In the genomic region with DNA sequence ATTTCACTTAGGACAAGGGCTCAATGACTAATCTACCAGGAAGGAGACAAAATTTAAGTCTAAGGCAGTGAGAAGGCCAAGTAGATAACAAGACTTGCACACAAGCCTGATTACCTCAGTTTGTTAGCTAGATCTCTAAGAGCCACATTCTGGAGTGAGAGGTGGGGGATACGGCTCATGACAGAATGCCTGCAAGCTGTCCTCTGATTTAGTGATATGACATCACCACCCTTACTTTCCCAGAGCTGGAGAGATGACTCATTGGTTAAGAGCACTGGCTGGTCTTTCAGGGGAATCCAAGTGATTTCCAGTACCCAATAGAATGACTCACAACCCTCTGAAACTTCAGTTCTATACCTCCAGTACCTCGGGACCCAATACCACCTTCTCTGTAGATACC, we compare ENCODE assay signal across 27 mouse cellular contexts.
DNase-seq lines count a peak whose midpoint lies in the region; ATAC-seq and TF ChIP-seq lines count a peak whose summit lies in the region.
"Had no signal": no experiment of that assay in that cellular context is flagged by ENCODE, and none has a peak within 500 bp of the region (broad histone marks: within the 10 kb centered on the region; RNA-seq: fewer than 3 reads in every experiment).

No protein-coding gene starts in this region.

- 0 out of 2 replicates have a peak overlapping the region, but pooled peaks have one; percentile 6 for H3K27ac ChIP-seq in heart, embryonic 12.5 days (ENCODE audit: poor library complexity, severe bottlenecking)
- no peak overlapping the region for H3K27ac ChIP-seq in midbrain, postnatal 0 days (ENCODE audit: low read depth, low read length)
- no peak overlapping the region for H3K27ac ChIP-seq in forebrain, embryonic 14.5 days (ENCODE audit: low read depth, low read length)
- H3K27ac ChIP-seq: embryonic facial prominence, embryonic 10.5 days; embryonic facial prominence, embryonic 15.5 days; forebrain, embryonic 13.5 days; hindbrain, embryonic 15.5 days; limb, embryonic 13.5 days; lung, embryonic 15.5 days; midbrain, embryonic 12.5 days had no signal

- no peaks in the 10 kb centered on the region for H3K36me3 ChIP-seq in heart, embryonic 12.5 days
- H3K36me3 ChIP-seq in midbrain, postnatal 0 days (ENCODE audit: insufficient read depth, low read length) = no peaks in the 10 kb centered on the region
- H3K36me3 ChIP-seq in forebrain, embryonic 14.5 days (ENCODE audit: control insufficient read depth, insufficient read depth, low read length) = no peaks in the 10 kb centered on the region
- H3K36me3 ChIP-seq: embryonic facial prominence, embryonic 10.5 days; embryonic facial prominence, embryonic 15.5 days; hindbrain, embryonic 15.5 days; limb, embryonic 13.5 days; lung, embryonic 15.5 days; midbrain, embryonic 12.5 days had no signal

- H3K9ac ChIP-seq in heart, embryonic 12.5 days = no peak overlapping the region
- no peak overlapping the region for H3K9ac ChIP-seq in midbrain, postnatal 0 days (replicated peaks; ENCODE audit: low read length, poor library complexity, severe bottlenecking)
- no peak overlapping the region for H3K9ac ChIP-seq in forebrain, embryonic 14.5 days (ENCODE audit: low read length)
- H3K9ac ChIP-seq: embryonic facial prominence, embryonic 15.5 days; forebrain, embryonic 13.5 days; hindbrain, embryonic 15.5 days; limb, embryonic 13.5 days; lung, embryonic 15.5 days; midbrain, embryonic 12.5 days had no signal

- no peak overlapping the region for H3K4me3 ChIP-seq in heart, embryonic 12.5 days
- no peak overlapping the region for H3K4me3 ChIP-seq in midbrain, postnatal 0 days (ENCODE audit: low read depth, low read length)
- H3K4me3 ChIP-seq in forebrain, embryonic 14.5 days (ENCODE audit: low read depth, low read length) = no peak overlapping the region
- H3K4me3 ChIP-seq: embryonic facial prominence, embryonic 10.5 days; embryonic facial prominence, embryonic 15.5 days; forebrain, embryonic 13.5 days; hindbrain, embryonic 15.5 days; limb, embryonic 13.5 days; lung, embryonic 15.5 days; megakaryocyte, embryonic 14.5 days; midbrain, embryonic 12.5 days had no signal

- DNase-seq in heart, adult 9 months (ENCODE audit: low spot score in 2 of 2) = no peak
- peak; percentile 54 for DNase-seq in layer of hippocampus, adult 9-11 months
- no peak for DNase-seq in layer of hippocampus, adult 9-10 months (ENCODE audit: low spot score)
- peak; percentile 63 for DNase-seq in Muller cell, postnatal 12 days (ENCODE audit: inconsistent ontology term)
- peak; percentile 51 for DNase-seq in fibroblast of lung, adult 2 months (ENCODE audit: low read depth)
- DNase-seq in midbrain, postnatal 0 days (ENCODE audit: low spot score) = no peak
- no peak for DNase-seq in forebrain, embryonic 14.5 days (ENCODE audit: low spot score)
- DNase-seq: cerebellum, adult 2 months; cerebellum, postnatal 25 days; gastrocnemius, postnatal 25 days; heart, adult 18-20 months; lung, postnatal 4 days; retina, postnatal 1 day; right cerebral cortex, postnatal 25 days; spleen, adult 18-20 months; thymus, postnatal 14 days had no signal

- 23% methylated on average over 2 of the region's 2 CpGs for WGBS in heart, embryonic 12.5 days
- 80% methylated on average over 2 of the region's 2 CpGs for WGBS in midbrain, postnatal 0 days
- 82% methylated on average over 2 of the region's 2 CpGs for WGBS in forebrain, embryonic 14.5 days

- no peaks in the 10 kb centered on the region for H3K9me3 ChIP-seq in heart, embryonic 12.5 days (replicated peaks)
- no peaks in the 10 kb centered on the region for H3K9me3 ChIP-seq in midbrain, postnatal 0 days (ENCODE audit: low read length)
- no peaks in the 10 kb centered on the region for H3K9me3 ChIP-seq in forebrain, embryonic 14.5 days (replicated peaks; ENCODE audit: control insufficient read depth, low read length)
- H3K9me3 ChIP-seq: embryonic facial prominence, embryonic 10.5 days; embryonic facial prominence, embryonic 15.5 days; forebrain, embryonic 13.5 days; hindbrain, embryonic 15.5 days; limb, embryonic 13.5 days; lung, embryonic 15.5 days; midbrain, embryonic 12.5 days had no signal

- H3K4me1 ChIP-seq in heart, embryonic 12.5 days (replicated peaks) = peaks cover 13% of the 10 kb centered on the region
- H3K4me1 ChIP-seq in midbrain, postnatal 0 days (ENCODE audit: insufficient read depth, low read length) = no peaks in the 10 kb centered on the region
- no peaks in the 10 kb centered on the region for H3K4me1 ChIP-seq in forebrain, embryonic 14.5 days (ENCODE audit: control insufficient read depth, insufficient read depth, low read length)
- H3K4me1 ChIP-seq: embryonic facial prominence, embryonic 10.5 days; forebrain, embryonic 13.5 days; hindbrain, embryonic 15.5 days; lung, embryonic 15.5 days; megakaryocyte, embryonic 14.5 days had no signal

- H3K27me3 ChIP-seq in heart, embryonic 12.5 days (replicated peaks) = no peaks in the 10 kb centered on the region
- H3K27me3 ChIP-seq in midbrain, postnatal 0 days (ENCODE audit: insufficient read depth, low read length) = no peaks in the 10 kb centered on the region
- H3K27me3 ChIP-seq in forebrain, embryonic 14.5 days (replicated peaks; ENCODE audit: control insufficient read depth, insufficient read depth, low read length) = no peaks in the 10 kb centered on the region
- H3K27me3 ChIP-seq: embryonic facial prominence, embryonic 15.5 days; forebrain, embryonic 13.5 days; limb, embryonic 13.5 days; lung, embryonic 15.5 days; megakaryocyte, embryonic 14.5 days; midbrain, embryonic 12.5 days had no signal

- no peak for ATAC-seq in heart, embryonic 12.5 days (ENCODE audit: insufficient number of reproducible peaks, low FRiP score)
- no peak for ATAC-seq in midbrain, postnatal 0 days (ENCODE audit: low FRiP score)
- no peak for ATAC-seq in forebrain, embryonic 14.5 days
- ATAC-seq: forebrain, embryonic 13.5 days; inflammation-experienced regulatory T-cells, adult 6 months had no signal

- no peak for TF ChIP-seq CTCF in midbrain, postnatal 0 days (IDR thresholded peaks at IDR 0.05)

- H3K4me2 ChIP-seq in heart, embryonic 12.5 days = no peak overlapping the region
- H3K4me2 ChIP-seq in midbrain, postnatal 0 days (ENCODE audit: low read depth, low read length, poor library complexity, severe bottlenecking) = no peak overlapping the region
- no peak overlapping the region for H3K4me2 ChIP-seq in forebrain, embryonic 14.5 days (ENCODE audit: low read length)
- H3K4me2 ChIP-seq: embryonic facial prominence, embryonic 15.5 days; forebrain, embryonic 13.5 days; hindbrain, embryonic 15.5 days; limb, embryonic 13.5 days; liver, embryonic 11.5 days; lung, embryonic 15.5 days; midbrain, embryonic 12.5 days had no signal

Comparison
In these comparisons a context has a peak if more than half of its experiments do, and no peak if none do; other contexts are left out.
1. DNase-seq: peak in layer of hippocampus, adult 9-11 months (single experiment), Muller cell, postnatal 12 days (single experiment) and fibroblast of lung, adult 2 months (single experiment); none in heart, adult 9 months (0 of 2), layer of hippocampus, adult 9-10 months (single experiment), midbrain, postnatal 0 days (single experiment) and forebrain, embryonic 14.5 days (single experiment).